In the genomic region with DNA sequence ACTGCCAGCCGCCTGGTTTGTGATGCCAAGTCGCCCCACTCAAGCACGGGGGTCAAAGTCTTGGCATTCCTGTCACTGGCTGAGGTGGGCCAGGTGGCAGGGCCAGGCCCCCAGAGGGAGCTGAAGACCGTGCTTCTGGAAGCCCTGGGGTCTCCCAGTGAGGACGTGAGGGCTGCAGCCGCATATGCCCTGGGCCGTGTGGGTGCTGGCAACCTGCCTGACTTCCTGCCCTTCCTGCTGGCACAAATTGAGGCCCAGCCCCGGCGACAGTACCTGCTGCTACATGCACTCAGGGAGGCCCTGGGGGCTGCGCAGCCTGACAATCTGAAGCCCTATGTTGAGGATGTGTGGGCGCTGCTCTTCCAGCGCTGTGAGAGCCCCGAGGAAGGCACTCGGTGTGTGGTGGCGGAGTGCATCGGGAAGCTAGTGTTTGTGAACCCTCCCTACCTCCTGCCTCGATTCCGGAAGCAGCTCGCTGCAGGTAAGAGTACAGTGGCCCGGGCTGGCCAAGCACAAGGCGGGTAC, we compare ENCODE assay signal across 10 mouse cellular contexts. TPM values are rescaled to one million over a fixed set of nuclear protein-coding genes. Genes with fewer than 3 reads are reported as not detected.
DNase-seq lines count a peak whose midpoint lies in the region; ATAC-seq lines count a peak whose summit lies in the region.
"Had no signal": no experiment of that assay in that cellular context is flagged by ENCODE, and none has a peak within 500 bp of the region (broad histone marks: within the 10 kb centered on the region; RNA-seq: fewer than 3 reads in every experiment).

No protein-coding gene starts in this region.

- H3K9ac ChIP-seq in hindbrain, embryonic 12.5 days: 0 out of 2 replicates have a peak overlapping the region, but pooled peaks have one; percentile 25
- no peak overlapping the region for H3K9ac ChIP-seq in hindbrain, embryonic 11.5 days (ENCODE audit: low read depth, low read length)
- H3K9ac ChIP-seq: neural tube, embryonic 12.5 days had no signal

- no peak for ATAC-seq in hindbrain, embryonic 12.5 days (ENCODE audit: low FRiP score)
- no peak for ATAC-seq in hindbrain, embryonic 11.5 days (ENCODE audit: low FRiP score)

- WGBS in hindbrain, embryonic 12.5 days: 91% methylated on average over 21 of the region's 21 CpGs
- 93% methylated on average over 21 of the region's 21 CpGs for WGBS in hindbrain, embryonic 11.5 days

- no peaks in the 10 kb centered on the region for H3K4me1 ChIP-seq in hindbrain, embryonic 12.5 days
- no peaks in the 10 kb centered on the region for H3K4me1 ChIP-seq in hindbrain, embryonic 11.5 days (replicated peaks; ENCODE audit: control insufficient read depth, insufficient read depth, low read length)
- H3K4me1 ChIP-seq: neural tube, embryonic 12.5 days had no signal

- H3K4me2 ChIP-seq in hindbrain, embryonic 12.5 days (replicated peaks): no peak overlapping the region
- H3K4me2 ChIP-seq in hindbrain, embryonic 11.5 days (replicated peaks; ENCODE audit: low read depth, low read length): no peak overlapping the region
- H3K4me2 ChIP-seq: neural tube, embryonic 12.5 days had no signal

- no peak overlapping the region for H3K4me3 ChIP-seq in hindbrain, embryonic 12.5 days
- H3K4me3 ChIP-seq in hindbrain, embryonic 11.5 days (ENCODE audit: low read depth, low read length): no peak overlapping the region
- H3K4me3 ChIP-seq: neural tube, embryonic 12.5 days had no signal

- H3K27me3 ChIP-seq in hindbrain, embryonic 12.5 days: no peaks in the 10 kb centered on the region
- no peaks in the 10 kb centered on the region for H3K27me3 ChIP-seq in hindbrain, embryonic 11.5 days (ENCODE audit: control insufficient read depth, insufficient read depth, low read length)
- H3K27me3 ChIP-seq: neural tube, embryonic 12.5 days had no signal

- H3K36me3 ChIP-seq in hindbrain, embryonic 12.5 days: peaks cover 94% of the 10 kb centered on the region
- H3K36me3 ChIP-seq in hindbrain, embryonic 11.5 days (ENCODE audit: control insufficient read depth, insufficient read depth, low read length): peaks cover 33% of the 10 kb centered on the region

- no peaks in the 10 kb centered on the region for H3K9me3 ChIP-seq in hindbrain, embryonic 12.5 days (replicated peaks)
- no peaks in the 10 kb centered on the region for H3K9me3 ChIP-seq in hindbrain, embryonic 11.5 days (ENCODE audit: control insufficient read depth, low read length)
- H3K9me3 ChIP-seq: neural tube, embryonic 12.5 days had no signal

- H3K27ac ChIP-seq in hindbrain, embryonic 12.5 days: no peak overlapping the region
- no peak overlapping the region for H3K27ac ChIP-seq in hindbrain, embryonic 11.5 days (ENCODE audit: low read depth, low read length)
- H3K27ac ChIP-seq: neural tube, embryonic 12.5 days had no signal

- DNase-seq in hindbrain, embryonic 11.5 days (ENCODE audit: low spot score): no peak
- peak; percentile 53 for DNase-seq in 416B (ENCODE audit: low read depth)
- DNase-seq in CD4-positive, CD25-positive, alpha-beta regulatory T cell, adult 2 months (ENCODE audit: low read depth, low spot score): peak; percentile 58
- DNase-seq in induced T-regulatory cell, adult 2 months (ENCODE audit: low read depth): peak; percentile 55
- DNase-seq in lung, postnatal 4 days: no peak
- DNase-seq in left cerebral cortex, adult 8-10 months (ENCODE audit: low spot score in 2 of 2): no peak
- DNase-seq in urinary bladder, adult 2 months (ENCODE audit: low spot score): no peak
- DNase-seq: layer of hippocampus, postnatal 36 days had no signal

RNA-seq across cellular contexts. Expression of a gene that starts 15.8 kb away (rescaled TPM):
- 1,424 and 1,629 TPM in 2 replicates for polyA plus RNA-seq in hindbrain, embryonic 12.5 days (2016; fragmentation: Nextera tagmentation; extraction: Ambion mirVana)
- polyA plus RNA-seq in hindbrain, embryonic 11.5 days (2014; fragmentation: Nextera tagmentation; extraction: Ambion mirVana): 1,766 and 1,778 TPM in 2 replicates
- total RNA-seq in left cerebral cortex, adult 8-10 months (2022): 100 to 1,000 TPM; 503 to 593 (median 546) TPM
- 2,458 and 3,073 TPM in 2 replicates for polyA plus RNA-seq in urinary bladder, adult 2 months (2012; rRNA removed)

RNA-seq across cellular contexts. Expression of a gene that starts 18.4 kb away (rescaled TPM):
- 35.6 and 37.3 TPM in 2 replicates for polyA plus RNA-seq in hindbrain, embryonic 12.5 days (2016; fragmentation: Nextera tagmentation; extraction: Ambion mirVana)
- 20.2 and 23.3 TPM in 2 replicates for polyA plus RNA-seq in hindbrain, embryonic 11.5 days (2014; fragmentation: Nextera tagmentation; extraction: Ambion mirVana)
- 1 to 10 TPM; 3.2 to 3.4 (median 3.2) TPM for total RNA-seq in left cerebral cortex, adult 8-10 months (2022)
- polyA plus RNA-seq in urinary bladder, adult 2 months (2012; rRNA removed): 6.5 and 7.0 TPM in 2 replicates

RNA-seq across cellular contexts. Expression of a gene that starts 30.5 kb away (rescaled TPM):
- polyA plus RNA-seq in hindbrain, embryonic 12.5 days (2016; fragmentation: Nextera tagmentation; extraction: Ambion mirVana): 1.1 and 2.0 TPM in 2 replicates
- 1.9 and 2.1 TPM in 2 replicates for polyA plus RNA-seq in hindbrain, embryonic 11.5 days (2014; fragmentation: Nextera tagmentation; extraction: Ambion mirVana)
- total RNA-seq in left cerebral cortex, adult 8-10 months (2022): 1 to 10 TPM in 3 of 4 experiments, under 1 TPM in 1; 0.57 to 1.8 (median 1.6) TPM
- 34.8 and 49.5 TPM in 2 replicates for polyA plus RNA-seq in urinary bladder, adult 2 months (2012; rRNA removed)

RNA-seq across cellular contexts. Expression of a gene that starts 45.5 kb away (rescaled TPM):
- polyA plus RNA-seq in hindbrain, embryonic 12.5 days (2016; fragmentation: Nextera tagmentation; extraction: Ambion mirVana): 2.3 TPM in 2 replicates
- polyA plus RNA-seq in hindbrain, embryonic 11.5 days (2014; fragmentation: Nextera tagmentation; extraction: Ambion mirVana): 2.1 TPM in 2 replicates
- total RNA-seq in left cerebral cortex, adult 8-10 months (2022): 1 to 10 TPM; 4.3 to 5.4 (median 4.7) TPM
- 0.56 and 0.74 TPM in 2 replicates for polyA plus RNA-seq in urinary bladder, adult 2 months (2012; rRNA removed)

Comparison
In these comparisons a context has a peak if more than half of its experiments do, and no peak if none do; other contexts are left out.
1. DNase-seq: peak in 416B (single experiment), CD4-positive, CD25-positive, alpha-beta regulatory T cell, adult 2 months (single experiment) and induced T-regulatory cell, adult 2 months (single experiment); none in hindbrain, embryonic 11.5 days (single experiment), lung, postnatal 4 days (0 of 2), left cerebral cortex, adult 8-10 months (0 of 2) and urinary bladder, adult 2 months (single experiment).
2. RNA of a gene that starts 30.5 kb away (polyA plus RNA-seq): 34.8 to 49.5 TPM in urinary bladder, adult 2 months; 1.9 to 2.1 TPM in hindbrain, embryonic 11.5 days and 1.1 to 2.0 TPM in hindbrain, embryonic 12.5 days; every median in the first group is over 10 times any median in the second.